Mouse (Mus musculus): Measurements from ENCODE around the gene Vps50. TPM values are rescaled to one million over a fixed set of nuclear protein-coding genes. Genes with fewer than 3 reads are reported as not detected.
"Not testable (repeated sequence)": the region's sequence is repeated elsewhere in the genome, so short reads cannot be mapped to it uniquely, and the experiment has no call there.

The Vps50 gene
- polyA plus RNA-seq, 1 experiment from 2014 or later: 24.8 TPM

DNA sequence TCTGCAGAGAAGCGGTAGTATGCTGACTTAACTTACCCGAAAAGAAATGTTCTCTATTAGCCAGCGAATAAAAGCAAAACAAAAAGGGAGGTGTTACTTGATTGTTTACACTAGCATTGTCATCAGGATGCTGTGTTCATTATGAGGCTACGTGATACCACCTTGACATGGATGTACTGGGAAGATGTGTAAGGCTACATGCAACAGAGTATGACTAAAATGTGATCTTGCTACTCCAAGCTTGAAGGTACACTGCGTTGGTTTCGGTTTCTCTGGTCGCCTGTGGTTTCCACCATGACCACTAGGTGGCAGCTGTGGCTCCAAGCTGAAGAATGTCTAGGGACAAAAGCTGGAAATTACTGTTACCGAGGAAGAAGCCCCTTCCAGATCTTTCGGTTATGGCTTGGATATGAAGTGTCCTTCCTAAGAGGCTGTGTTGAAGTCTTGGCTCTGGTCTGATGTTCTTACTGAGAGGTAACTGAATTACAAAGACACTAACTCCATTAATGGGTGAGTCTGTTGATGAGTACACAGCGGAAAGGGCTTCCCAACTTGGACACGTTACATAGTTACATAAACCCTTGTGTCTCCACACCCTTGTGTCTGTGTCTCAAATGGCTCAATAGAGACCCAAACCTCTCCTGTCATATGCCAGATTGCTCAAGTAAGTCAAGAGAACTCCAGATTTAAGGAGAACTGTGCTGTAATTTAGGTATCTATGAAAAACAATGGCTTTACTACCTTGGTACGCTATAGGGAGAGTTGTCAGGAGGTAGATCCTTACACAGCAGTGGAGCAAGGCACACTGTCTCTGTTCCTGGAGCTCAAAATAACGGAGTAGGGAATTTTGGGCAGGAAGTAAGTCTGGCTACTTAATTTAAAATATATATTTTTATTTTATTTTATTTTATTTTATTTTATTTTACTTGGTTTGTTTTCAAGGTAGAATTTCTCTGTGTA is 122.5 kb downstream of the Vps50 start:
- peak; percentile 41; the same call in 1 of the 2 replicates for ATAC-seq (ENCODE audit: low read depth)
- H3K27ac ChIP-seq (replicated peaks; ENCODE audit: low read depth, low read length); H3K27me3 ChIP-seq (replicated peaks; ENCODE audit: control insufficient read depth, insufficient read depth, low read length); H3K9ac ChIP-seq (ENCODE audit: low read depth, low read length); H3K9me3 ChIP-seq (ENCODE audit: control insufficient read depth, low read length); H3K4me3 ChIP-seq (ENCODE audit: low read depth, low read length); H3K36me3 ChIP-seq (ENCODE audit: control insufficient read depth, insufficient read depth, low read length); DNase-seq (ENCODE audit: low spot score); H3K4me1 ChIP-seq (ENCODE audit: control insufficient read depth, insufficient read depth, low read length): not testable (repeated sequence)
- 60% methylated on average over 11 of the region's 13 CpGs for WGBS
- peak overlapping the region; percentile 33 for H3K4me2 ChIP-seq (ENCODE audit: low read depth, low read length)

Other genes starting within 250 kb of the Vps50 start
- 4.3 and 4.4 TPM in 2 replicates for gene Samd9l, start 98.8 kb upstream of the Vps50 start, polyA plus RNA-seq (2014; fragmentation: Nextera tagmentation; extraction: Ambion mirVana)
- gene Hepacam2, start 84 bp upstream of the Vps50 start, polyA plus RNA-seq (2014; fragmentation: Nextera tagmentation; extraction: Ambion mirVana): 0.35 and 0.86 TPM in 2 replicates

All from embryonic facial prominence, embryonic 14.5 days (tissue).